Mouse (Mus musculus): ENCODE measurements around the gene Zfp281.

DNA sequence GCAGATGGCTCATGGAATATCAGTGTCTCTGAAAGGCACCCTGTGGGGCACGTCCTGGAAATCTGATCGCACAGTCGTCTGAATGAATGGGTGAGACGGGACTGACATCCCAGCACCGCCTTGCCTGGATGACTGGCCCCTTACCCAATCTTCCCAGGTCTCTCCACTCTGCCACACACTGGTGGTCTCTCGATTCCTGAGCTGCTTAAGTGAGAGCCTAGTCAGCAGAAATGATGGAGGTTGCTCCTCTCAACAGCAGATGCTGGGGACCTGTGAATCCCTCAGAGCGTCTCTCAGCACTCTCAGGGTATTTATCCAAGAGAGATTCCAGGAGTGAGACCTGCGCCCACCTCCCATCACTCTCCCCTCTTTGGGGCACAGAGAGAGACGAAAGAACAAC, 36.8 kb downstream of the Zfp281 start:
- TF ChIP-seq CTCF (IDR thresholded peaks at IDR 0.05; ENCODE audit: low read depth, low read length), result no peak
- TF ChIP-seq POLR2A (IDR thresholded peaks at IDR 0.05; ENCODE audit: extremely low read depth, insufficient read depth, low read length), result no peak
